Mouse (Mus musculus): Measurements from ENCODE around the gene Nudt19.
"Not testable (repeated sequence)": the region's sequence is repeated elsewhere in the genome, so short reads cannot be mapped to it uniquely, and the experiment has no call there.

Gene Nudt19

DNA sequence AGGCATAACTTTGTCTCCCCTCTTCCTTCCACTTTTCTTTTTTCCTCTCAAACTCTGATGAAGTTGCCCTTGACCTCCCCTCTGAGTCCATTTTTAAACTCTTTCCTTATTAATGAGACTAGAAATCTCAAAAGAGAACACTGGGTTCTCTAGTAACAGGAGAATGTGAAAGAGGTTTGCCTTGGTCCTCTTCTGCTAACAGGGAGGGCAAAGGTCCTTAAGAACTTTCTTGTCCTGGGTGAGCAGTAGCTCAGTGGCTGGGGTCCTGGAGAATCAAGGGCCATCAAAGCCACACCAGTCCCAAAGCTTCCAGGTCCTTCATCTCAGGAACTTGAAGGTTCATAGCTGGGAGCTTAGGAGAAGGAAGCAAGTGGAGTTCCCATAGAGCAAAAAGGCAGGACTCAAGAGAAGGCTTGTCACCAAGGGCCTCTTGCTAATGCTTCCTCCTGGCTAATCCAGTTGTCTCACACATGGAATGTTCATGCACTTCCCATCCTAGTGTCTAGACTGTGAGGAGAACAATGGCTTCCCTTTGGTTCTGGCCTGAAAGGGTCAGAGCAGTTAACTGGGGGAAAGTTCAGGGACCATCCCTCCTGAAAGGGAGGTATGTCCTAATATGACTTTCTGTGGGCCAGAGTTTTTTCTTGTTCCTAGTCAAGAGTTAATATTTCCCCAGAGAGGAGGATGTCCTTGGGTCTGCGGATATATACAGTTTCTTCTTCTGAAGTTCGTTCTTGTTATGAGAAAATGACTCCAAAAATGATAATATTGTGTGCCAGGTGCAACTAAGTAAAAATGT lies 8.2 kb upstream of the Nudt19 start:
- peak; percentile 35 to 57 for DNase-seq

DNA sequence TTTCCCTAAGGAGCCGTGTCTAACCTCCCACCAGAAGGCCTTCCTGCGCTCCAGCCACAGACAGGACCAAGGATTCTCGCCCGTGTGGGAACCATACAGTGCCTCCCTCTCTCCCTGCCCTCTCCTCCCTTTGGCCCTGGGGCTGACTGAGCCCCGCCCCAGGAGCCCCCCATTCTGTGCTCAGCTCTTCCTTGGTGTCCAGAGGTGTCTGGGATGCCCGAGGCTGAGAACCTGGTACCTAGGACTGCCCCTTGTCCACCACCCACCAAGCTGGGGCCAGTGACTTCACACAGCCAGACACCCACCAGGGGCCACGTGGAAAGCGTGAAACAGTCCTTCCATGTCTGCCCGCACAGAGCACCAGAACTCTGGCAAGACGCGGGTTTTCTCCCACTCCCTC lies 7.0 kb upstream of the Nudt19 start:
- DNase-seq: no peak

- DNase-seq: no peak
Observed at GRCm38 (mm10) chr7:35559838-35560237, 3.7 kb upstream of the Nudt19 start.

GRCm38 (mm10) chr7:35558681-35559080 lies 2.6 kb upstream of the Nudt19 start:
- DNase-seq: no peak

DNA sequence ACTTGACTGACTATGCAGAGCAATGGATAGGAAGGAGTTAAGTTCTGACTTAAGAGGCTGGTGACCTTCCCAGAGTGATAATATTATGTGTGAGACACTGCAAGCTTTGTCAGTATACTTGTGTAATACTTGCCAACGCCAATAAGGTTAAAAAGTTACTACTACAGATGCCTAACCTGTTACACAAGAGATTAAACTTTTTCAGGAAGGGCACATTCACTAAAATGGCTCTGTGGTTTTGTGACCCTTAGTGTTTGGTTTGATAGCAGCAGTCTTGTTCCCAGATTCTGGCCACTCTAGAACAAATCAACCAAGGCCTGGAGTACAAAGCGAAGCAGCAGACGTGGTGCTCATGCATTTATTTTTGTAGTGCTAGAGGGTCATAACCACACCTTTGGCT lies 1.5 kb upstream of the Nudt19 start:
- peak in 1 of 2 experiments; percentile 70 for DNase-seq

GRCm38 (mm10) chr7:35556905-35557304 lies 801 bp upstream of the Nudt19 start:
- DNase-seq: no peak

DNA sequence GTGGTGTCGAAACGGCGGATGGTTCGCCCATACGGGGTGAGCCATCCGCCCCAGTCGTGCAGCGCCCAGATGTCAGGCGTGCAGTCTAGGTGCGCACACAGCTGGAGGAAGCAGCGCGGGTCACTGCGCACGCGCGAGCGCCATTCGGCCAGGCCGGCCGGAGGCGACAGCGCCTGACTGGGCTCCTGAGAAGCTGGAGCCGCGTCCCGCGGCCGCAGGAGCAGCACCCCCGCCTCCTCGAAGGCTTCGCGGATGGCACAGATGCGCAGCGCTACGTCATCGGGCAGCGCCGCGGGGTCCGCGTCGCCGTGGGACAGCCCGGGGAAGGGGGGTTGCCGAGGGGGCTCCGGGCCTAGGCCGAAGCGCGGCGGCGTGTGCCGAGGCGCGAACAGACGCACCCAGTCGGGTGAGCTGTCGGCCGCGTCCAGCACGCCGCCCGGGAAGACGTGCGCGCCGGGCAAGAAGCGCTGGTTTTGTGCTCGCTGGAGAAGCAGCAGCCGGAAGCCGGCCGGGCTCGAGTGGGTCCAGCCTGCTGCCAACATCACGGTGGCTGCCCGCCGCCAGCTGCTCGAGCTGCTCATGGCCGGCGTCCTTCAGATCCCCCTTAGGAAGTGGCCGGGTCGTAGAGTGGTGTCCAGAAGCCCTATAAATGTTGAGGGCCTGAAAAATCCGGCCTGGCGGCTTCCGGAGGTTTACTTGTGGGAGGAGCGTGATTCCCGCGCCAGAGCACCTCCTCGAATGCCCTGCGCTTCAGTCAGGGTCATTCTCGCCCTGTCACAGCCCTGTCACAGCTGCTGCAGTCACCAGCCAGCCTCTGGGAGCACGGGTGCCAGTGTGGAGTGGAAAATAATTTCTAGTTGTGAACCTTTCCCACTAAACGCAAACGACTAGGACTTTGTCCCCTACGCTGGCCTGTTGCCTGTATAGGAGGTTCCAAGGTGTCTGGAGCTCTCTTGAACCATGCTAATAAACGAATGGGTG lies 590 bp downstream of the Nudt19 start:
- peak; percentile 91 to 92 for DNase-seq

GRCm38 (mm10) chr7:35554605-35555175 lies 1.4 kb downstream of the Nudt19 start:
- peak in 1 of 2 experiments; percentile 52 for DNase-seq

GRCm38 (mm10) chr7:35553751-35554604 lies 2.1 kb downstream of the Nudt19 start:
- peak; percentile 56 to 81 for DNase-seq

DNA sequence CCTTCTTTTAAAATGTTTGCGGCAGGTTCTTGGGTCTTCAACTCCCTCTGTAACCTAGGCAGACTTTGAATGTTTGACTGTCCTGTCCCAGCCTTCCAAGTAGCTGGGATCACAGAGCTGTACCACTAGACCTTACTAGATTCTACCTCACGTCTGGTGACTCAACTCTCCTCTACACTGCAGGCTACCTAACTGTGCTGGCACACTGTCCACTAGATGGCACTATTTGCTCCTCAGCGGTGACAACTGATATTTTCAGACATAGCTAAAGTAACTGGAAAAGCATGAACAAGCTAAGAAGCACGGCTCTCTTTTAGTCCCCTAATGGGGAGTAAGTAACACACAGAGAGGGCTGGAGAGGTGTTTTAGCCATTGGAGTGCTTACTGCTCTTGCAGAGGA lies 10.2 kb downstream of the Nudt19 start:
- peak; percentile 75 to 79 for DNase-seq

- DNase-seq: no peak
Observed at GRCm38 (mm10) chr7:35537562-35537961, 18.5 kb downstream of the Nudt19 start, which contains the start of gene Tdrd12. Gene Tdrd12 (minus strand): TSS chr7:35537745.

- DNase-seq: no peak
Observed at GRCm38 (mm10) chr7:35535750-35536512, 20.2 kb downstream of the Nudt19 start.

DNA sequence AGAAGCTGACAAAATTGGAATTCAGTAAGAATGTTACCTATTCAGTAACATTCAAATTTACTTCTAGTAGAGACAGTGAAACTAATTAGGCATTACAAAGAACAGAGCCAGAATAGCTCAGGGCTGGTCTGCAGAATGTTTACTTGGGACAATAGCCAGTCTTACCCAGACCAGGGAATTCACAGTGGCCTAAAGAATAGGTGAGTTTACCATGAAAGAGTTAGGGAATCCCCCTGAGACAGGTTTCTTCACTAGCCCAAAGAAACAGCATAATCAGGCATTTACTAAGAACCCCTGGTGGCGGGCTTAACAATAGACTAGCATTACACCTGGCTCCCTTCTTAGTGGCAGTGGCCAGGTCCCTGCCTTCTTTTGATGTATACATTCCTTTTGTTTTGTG lies 25.6 kb downstream of the Nudt19 start:
- DNase-seq: not testable (repeated sequence)

DNA sequence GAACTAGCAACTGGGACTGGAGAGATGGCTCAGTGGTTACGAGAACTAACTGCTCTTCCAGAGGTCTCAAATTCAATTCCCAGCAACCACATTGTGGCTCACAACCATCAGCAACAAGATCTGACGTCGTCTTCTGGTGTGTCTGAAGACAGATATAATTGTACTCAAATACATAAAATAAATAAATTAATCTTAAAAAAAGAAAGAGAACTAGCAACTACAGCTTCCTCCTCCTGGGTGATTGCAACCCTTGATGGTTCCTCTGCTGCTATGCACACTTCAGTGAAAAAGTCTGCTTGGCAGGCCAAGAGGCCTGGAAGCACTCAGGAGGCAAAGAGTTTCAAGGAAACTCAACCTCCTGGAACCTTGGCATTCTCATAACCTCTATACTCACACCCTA lies 26.1 kb downstream of the Nudt19 start:
- DNase-seq: no peak

DNA sequence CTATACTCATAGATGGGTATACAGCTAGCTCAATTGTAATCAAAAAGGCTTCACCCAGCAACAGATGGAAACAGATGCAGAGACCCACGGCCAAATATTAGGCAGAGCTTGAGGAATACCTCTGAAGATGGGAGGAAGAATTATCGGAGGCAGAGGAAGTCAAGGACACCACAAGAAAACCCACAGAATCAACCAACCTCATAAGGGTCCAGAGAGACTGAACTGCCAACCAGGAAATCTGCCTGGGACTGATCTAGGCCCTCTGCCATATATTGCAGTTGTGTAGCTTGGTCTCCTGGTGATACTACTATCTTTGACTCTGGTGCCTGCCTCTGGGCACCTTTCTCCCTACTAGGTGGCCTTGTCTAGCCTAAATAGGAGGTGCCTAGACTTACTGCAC lies 29.3 kb downstream of the Nudt19 start:
- DNase-seq: no peak

- peak; percentile 12 to 35 for DNase-seq
Observed at GRCm38 (mm10) chr7:35501995-35502394, 54.1 kb downstream of the Nudt19 start.

- no peak for DNase-seq
Observed at GRCm38 (mm10) chr7:35497516-35497915, 58.6 kb downstream of the Nudt19 start.
